Mouse (Mus musculus) liver, embryonic 14.5 days (tissue): Measurements from ENCODE around the gene Dcaf11.

ENCODE experiments used
- CTCF ChIP-seq: IDR thresholded peaks from 2 replicates; pipeline ENCODE4 v1.5.1; 2016; ENCODE audit warnings: antibody characterized with exemption, low read depth, control low read depth
- EP300 ChIP-seq: IDR thresholded peaks from 2 replicates; pipeline ENCODE4 v1.6.1; 2016; ENCODE audit warnings: antibody characterized with exemption, low read depth

- TF ChIP-seq EP300 = peak; percentile 95
- TF ChIP-seq CTCF = no peak
These were observed 912 bp upstream of the Dcaf11 start for GRCm38 (mm10) chr14:55558740-55559448.
